Mouse (Mus musculus) B cell, adult (primary cell): ENCODE data around the gene Ifna14. TPM values are rescaled to one million over a fixed set of nuclear protein-coding genes. Genes with fewer than 3 reads are reported as not detected.

Experiments
- total RNA-seq: library from RNA; stranded (reverse); gene quantifications from 4 replicates; pipeline ENCODE4 v1.2.4, GENCODE M21; 2023; ENCODE audit not compliant: inconsistent age

Gene Ifna14
- not detected in 4 replicates for total RNA-seq

DNA sequence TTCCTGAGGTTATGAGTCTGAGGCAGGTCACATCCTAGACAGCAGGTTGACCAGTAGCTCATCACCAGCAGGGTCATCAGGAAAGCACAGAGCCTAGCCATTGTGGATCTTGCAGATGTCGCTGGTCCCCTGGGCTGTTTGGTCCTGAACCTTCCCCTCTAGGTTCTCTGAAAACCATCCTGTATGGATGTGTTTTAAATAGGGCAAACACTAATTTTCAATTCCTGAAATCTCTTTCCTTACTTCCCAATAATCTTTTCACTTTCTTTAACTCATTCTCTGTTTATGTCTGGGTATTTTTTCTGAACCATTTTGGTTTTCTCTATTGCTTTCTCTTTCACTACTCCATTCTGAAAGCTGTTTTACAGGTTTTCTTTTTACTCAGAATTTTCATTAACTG lies at the start of gene Ifna14:
Gene Ifna14 (minus strand): TSS at position 101 of the 400 bp plus-strand sequence.

GRCm38 (mm10) chr4:88603276-88603675 lies 31.7 kb upstream of the Ifna14 start, which contains the start of gene Ifna12:
Gene Ifna12, minus strand, starts transcription at chr4:88603376.

GRCm38 (mm10) chr4:88592285-88592684 lies 20.7 kb upstream of the Ifna14 start, which contains the start of gene Ifna9:
Gene Ifna9, minus strand, starts transcription at chr4:88592385.

GRCm38 (mm10) chr4:88558145-88558544 lies 13.5 kb downstream of the Ifna14 start, which contains the start of gene Ifna15:
Gene Ifna15, minus strand, starts transcription at chr4:88558245.

GRCm38 (mm10) chr4:88522674-88523073 lies 48.9 kb downstream of the Ifna14 start, which contains the start of gene Ifnb1:
Gene Ifnb1, minus strand, starts transcription at chr4:88522774.

Other genes starting within 250 kb of the Ifna14 start
- gene Hacd4, start 132.9 kb downstream of the Ifna14 start, total RNA-seq, result 0.15 to 0.54 TPM (median 0.26 TPM) in 4 replicates
- not detected in 4 replicates for gene Ifnb1, start 49.0 kb downstream of the Ifna14 start, total RNA-seq
- not detected in 4 replicates for gene Ifna15, start 13.6 kb downstream of the Ifna14 start, total RNA-seq
- gene Ifna9, start 20.6 kb upstream of the Ifna14 start, total RNA-seq, result not detected in 4 replicates
- gene Ifna12, start 31.6 kb upstream of the Ifna14 start, total RNA-seq, result not detected in 4 replicates
- gene C87499, start 62.6 kb upstream of the Ifna14 start, total RNA-seq, result not detected in 4 replicates
- gene Ifna13, start 72.7 kb upstream of the Ifna14 start, total RNA-seq, result not detected in 4 replicates
- not detected in 4 replicates for gene Ifna16, start 105.1 kb upstream of the Ifna14 start, total RNA-seq
- gene Ifna2, start 112.1 kb upstream of the Ifna14 start, total RNA-seq, result not detected in 4 replicates
- gene Ifnab, start 119.6 kb upstream of the Ifna14 start, total RNA-seq, result not detected in 4 replicates
- not detected in 4 replicates for gene Gm26566, start 150.0 kb upstream of the Ifna14 start, total RNA-seq
- gene Klhl9, start 150.7 kb upstream of the Ifna14 start, total RNA-seq, result 16.1 to 18.8 TPM (median 16.6 TPM) in 4 replicates
- gene Gm13271, start 183.1 kb upstream of the Ifna14 start, total RNA-seq, result not detected in 4 replicates
- not detected in 4 replicates for gene Gm13283, start 188.3 kb upstream of the Ifna14 start, total RNA-seq
- not detected in 4 replicates for gene Gm13290, start 202.0 kb upstream of the Ifna14 start, total RNA-seq
- gene Gm13289, start 205.1 kb upstream of the Ifna14 start, total RNA-seq, result not detected in 4 replicates
- gene Gm13272, start 208.1 kb upstream of the Ifna14 start, total RNA-seq, result not detected in 4 replicates
- not detected in 4 replicates for gene Ifnz, start 210.3 kb upstream of the Ifna14 start, total RNA-seq
- gene Gm13276, start 213.9 kb upstream of the Ifna14 start, total RNA-seq, result not detected in 4 replicates
- not detected in 4 replicates for gene Gm13277, start 216.8 kb upstream of the Ifna14 start, total RNA-seq
- gene Gm13278, start 219.8 kb upstream of the Ifna14 start, total RNA-seq, result not detected in 4 replicates
- gene Gm13275, start 222.7 kb upstream of the Ifna14 start, total RNA-seq, result not detected in 4 replicates
- not detected in 4 replicates for gene Gm13279, start 225.6 kb upstream of the Ifna14 start, total RNA-seq
- gene Gm13285, start 227.9 kb upstream of the Ifna14 start, total RNA-seq, result 0.36 TPM in 1 of 4 replicates, not detected in the others
- gene Gm13287, start 231.5 kb upstream of the Ifna14 start, total RNA-seq, result not detected in 4 replicates
- gene Gm13288, start 233.7 kb upstream of the Ifna14 start, total RNA-seq, result not detected in 4 replicates
- not detected in 4 replicates for gene Ifna7, start 244.4 kb upstream of the Ifna14 start, total RNA-seq
- not detected in 4 replicates for gene Ifna11, start 248.2 kb upstream of the Ifna14 start, total RNA-seq